Mouse (Mus musculus): ENCODE results near the gene Lrsam1. TPM values are rescaled to one million over a fixed set of nuclear protein-coding genes. Genes with fewer than 3 reads are reported as not detected.

The Lrsam1 gene
- polyA plus RNA-seq, 1 experiment from 2014 or later = 3.5 TPM

- no peak for ATAC-seq
- H3K4me1 ChIP-seq = peaks cover 46% of the 10 kb centered on the region
- 5% methylated on average over 4 of the region's 4 CpGs for WGBS (ENCODE audit: insufficient replicate concordance)
- no peak overlapping the region for H3K27ac ChIP-seq
- H3K27me3 ChIP-seq (replicated peaks) = peaks cover 12% of the 10 kb centered on the region
- peak overlapping the region; percentile 100 for H3K4me2 ChIP-seq
- peak overlapping the region; percentile 79 for H3K4me3 ChIP-seq
- no peaks in the 10 kb centered on the region for H3K9me3 ChIP-seq (replicated peaks)
- no peaks in the 10 kb centered on the region for H3K36me3 ChIP-seq
- peak overlapping the region; percentile 52; the same call in 1 of the 2 replicates for H3K9ac ChIP-seq
Observed at GRCm38 (mm10) chr2:32982700-32983099, 21.3 kb upstream of the Lrsam1 start.

GRCm38 (mm10) chr2:32981725-32982271 lies 20.4 kb upstream of the Lrsam1 start, which contains the start of gene Slc2a8:
Gene Slc2a8 (minus strand): TSS chr2:32982083.
- Histone ChIP-seq H3K4me3 (peak within 1 kb of the TSS; percentile 79), H3K9me3 (replicated peaks) (no peaks in the 10 kb centered on the region), H3K9ac (peak within 1 kb of the TSS; percentile 91), H3K27me3 (replicated peaks) (peaks cover 12% of the 10 kb centered on the region), H3K4me2 (peak within 1 kb of the TSS; percentile 100), H3K36me3 (no peaks in the 10 kb centered on the region), H3K4me1 (peaks cover 54% of the 10 kb centered on the region), H3K27ac (peak within 1 kb of the TSS; percentile 60)
- WGBS (ENCODE audit: insufficient replicate concordance) = under 1% methylated on average over 48 of the region's 50 CpGs
- ATAC-seq = peak; percentile 97

GRCm38 (mm10) chr2:32981281-32981680 lies 19.9 kb upstream of the Lrsam1 start:
- peak overlapping the region; percentile 91 for H3K9ac ChIP-seq
- WGBS (ENCODE audit: insufficient replicate concordance) = 4% methylated on average over 23 of the region's 23 CpGs
- no peaks in the 10 kb centered on the region for H3K36me3 ChIP-seq
- peak overlapping the region; percentile 79 for H3K4me3 ChIP-seq
- H3K27me3 ChIP-seq (replicated peaks) = peaks cover 12% of the 10 kb centered on the region
- no peaks in the 10 kb centered on the region for H3K9me3 ChIP-seq (replicated peaks)
- ATAC-seq = peak; percentile 19
- peak overlapping the region; percentile 60 for H3K27ac ChIP-seq
- H3K4me2 ChIP-seq = peak overlapping the region; percentile 100
- peaks cover 59% of the 10 kb centered on the region for H3K4me1 ChIP-seq

- no peak overlapping the region for H3K9ac ChIP-seq
- H3K9me3 ChIP-seq (replicated peaks) = no peaks in the 10 kb centered on the region
- 82% methylated on average over 7 of the region's 7 CpGs for WGBS (ENCODE audit: insufficient replicate concordance)
- peaks cover 12% of the 10 kb centered on the region for H3K36me3 ChIP-seq
- no peak for ATAC-seq
- H3K4me1 ChIP-seq = peaks cover 61% of the 10 kb centered on the region
- H3K4me2 ChIP-seq = peak overlapping the region; percentile 4; the same call in 1 of the 2 replicates
- no peak overlapping the region; the same call in 1 of the 2 replicates for H3K27ac ChIP-seq
- no peak overlapping the region for H3K4me3 ChIP-seq
- H3K27me3 ChIP-seq (replicated peaks) = peaks cover 12% of the 10 kb centered on the region
Observed at GRCm38 (mm10) chr2:32979675-32980074, 18.3 kb upstream of the Lrsam1 start.

GRCm38 (mm10) chr2:32978675-32979074 lies 17.3 kb upstream of the Lrsam1 start:
- ATAC-seq = no peak
- H3K27ac ChIP-seq = peak overlapping the region; percentile 50; the same call in 1 of the 2 replicates
- H3K9me3 ChIP-seq (replicated peaks) = no peaks in the 10 kb centered on the region
- WGBS (ENCODE audit: insufficient replicate concordance) = 25% methylated on average over 3 of the region's 3 CpGs
- no peak overlapping the region for H3K4me3 ChIP-seq
- H3K4me1 ChIP-seq = peaks cover 61% of the 10 kb centered on the region
- H3K4me2 ChIP-seq = peak overlapping the region; percentile 31
- peak overlapping the region; percentile 8; the same call in 1 of the 2 replicates for H3K9ac ChIP-seq
- peaks cover 3% of the 10 kb centered on the region for H3K27me3 ChIP-seq (replicated peaks)
- H3K36me3 ChIP-seq = peaks cover 20% of the 10 kb centered on the region

GRCm38 (mm10) chr2:32977114-32977513 lies 15.7 kb upstream of the Lrsam1 start:
- H3K4me2 ChIP-seq = no peak overlapping the region
- no peak overlapping the region for H3K9ac ChIP-seq
- no peak overlapping the region for H3K27ac ChIP-seq
- H3K4me3 ChIP-seq = no peak overlapping the region
- H3K36me3 ChIP-seq = peaks cover 28% of the 10 kb centered on the region
- ATAC-seq = no peak
- WGBS (ENCODE audit: insufficient replicate concordance) = 71% methylated on average over 5 of the region's 5 CpGs
- no peaks in the 10 kb centered on the region for H3K9me3 ChIP-seq (replicated peaks)
- no peaks in the 10 kb centered on the region for H3K27me3 ChIP-seq (replicated peaks)
- H3K4me1 ChIP-seq = peaks cover 52% of the 10 kb centered on the region

- Histone ChIP-seq H3K36me3 (peaks cover 28% of the 10 kb centered on the region), H3K27me3 (replicated peaks) (no peaks in the 10 kb centered on the region), H3K9me3 (replicated peaks) (no peaks in the 10 kb centered on the region), H3K4me3 (no peak overlapping the region), H3K4me2 (no peak overlapping the region), H3K9ac (no peak overlapping the region), H3K27ac (no peak overlapping the region), H3K4me1 (peaks cover 30% of the 10 kb centered on the region)
- ATAC-seq = no peak
- 73% methylated on average over 8 of the region's 8 CpGs for WGBS (ENCODE audit: insufficient replicate concordance)
Observed at GRCm38 (mm10) chr2:32974216-32974615, 12.8 kb upstream of the Lrsam1 start.

GRCm38 (mm10) chr2:32971235-32971634 lies 9.8 kb upstream of the Lrsam1 start:
- no peak overlapping the region for H3K4me2 ChIP-seq
- H3K9me3 ChIP-seq (replicated peaks) = no peaks in the 10 kb centered on the region
- no peaks in the 10 kb centered on the region for H3K27me3 ChIP-seq (replicated peaks)
- H3K9ac ChIP-seq = no peak overlapping the region
- no peak overlapping the region for H3K27ac ChIP-seq
- ATAC-seq = no peak
- H3K36me3 ChIP-seq = peaks cover 28% of the 10 kb centered on the region
- no peak overlapping the region for H3K4me3 ChIP-seq
- 67% methylated on average over 9 of the region's 9 CpGs for WGBS (ENCODE audit: insufficient replicate concordance)
- peaks cover 17% of the 10 kb centered on the region for H3K4me1 ChIP-seq

GRCm38 (mm10) chr2:32969326-32969725 lies 7.9 kb upstream of the Lrsam1 start:
- Histone ChIP-seq H3K27ac (no peak overlapping the region), H3K4me3 (no peak overlapping the region), H3K9ac (no peak overlapping the region)

GRCm38 (mm10) chr2:32968024-32968614 lies 6.7 kb upstream of the Lrsam1 start:
- Histone ChIP-seq H3K9me3 (replicated peaks) (no peaks in the 10 kb centered on the region), H3K9ac (peak overlapping the region; percentile 87; the same call in 1 of the 2 replicates), H3K4me3 (peak overlapping the region; percentile 74), H3K4me2 (peak overlapping the region; percentile 94), H3K36me3 (peaks cover 22% of the 10 kb centered on the region), H3K4me1 (peaks cover 45% of the 10 kb centered on the region), H3K27me3 (replicated peaks) (no peaks in the 10 kb centered on the region), H3K27ac (no peak overlapping the region; the same call in 1 of the 2 replicates)
- 72% methylated on average over 9 of the region's 9 CpGs for WGBS (ENCODE audit: insufficient replicate concordance)
- no peak for ATAC-seq

More at GRCm38 (mm10) chr2:32969326-32969725, 7.9 kb upstream of the Lrsam1 start:
- Histone ChIP-seq H3K9me3 (replicated peaks) (no peaks in the 10 kb centered on the region), H3K36me3 (peaks cover 19% of the 10 kb centered on the region), H3K4me2 (no peak overlapping the region), H3K4me1 (peaks cover 33% of the 10 kb centered on the region), H3K27me3 (replicated peaks) (no peaks in the 10 kb centered on the region)
- ATAC-seq = no peak
- WGBS (ENCODE audit: insufficient replicate concordance) = 60% methylated on average over 8 of the region's 8 CpGs

- Histone ChIP-seq H3K27ac (peak overlapping the region; percentile 89), H3K4me1 (peaks cover 57% of the 10 kb centered on the region), H3K27me3 (replicated peaks) (no peaks in the 10 kb centered on the region), H3K4me2 (peak overlapping the region; percentile 94), H3K4me3 (peak overlapping the region; percentile 74), H3K36me3 (peaks cover 30% of the 10 kb centered on the region), H3K9ac (peak overlapping the region; percentile 87), H3K9me3 (replicated peaks) (no peaks in the 10 kb centered on the region)
- under 1% methylated on average over 55 of the region's 55 CpGs for WGBS (ENCODE audit: insufficient replicate concordance)
- peak; percentile 79 for ATAC-seq
Observed at GRCm38 (mm10) chr2:32966689-32967631, 5.5 kb upstream of the Lrsam1 start.

All from liver, embryonic 12.5 days (tissue).